Mouse (Mus musculus): Measurements from ENCODE around the gene Olfr1130.
"Not testable (repeated sequence)": the region's sequence is repeated elsewhere in the genome, so short reads cannot be mapped to it uniquely, and the experiment has no call there.

Gene Olfr1130

GRCm38 (mm10) chr2:87605912-87606311 is at the start of gene Olfr1130:
Olfr1130 (plus strand) TSS chr2:87606212.
- DNase-seq: not testable (repeated sequence)

GRCm38 (mm10) chr2:87573602-87574001 is 32.4 kb upstream of the Olfr1130 start, which contains the start of gene Olfr1129:
Olfr1129 (plus strand) TSS chr2:87573902.
- DNase-seq: not testable (repeated sequence)

- no peak for DNase-seq
Observed at GRCm38 (mm10) chr2:87626804-87627203, 20.8 kb downstream of the Olfr1130 start, which contains the start of gene Olfr1131. Olfr1131 (plus strand) TSS chr2:87627104.

- no peak for DNase-seq
Observed at GRCm38 (mm10) chr2:87637435-87637834, 31.4 kb downstream of the Olfr1130 start, which contains the start of gene Olfr1132. Olfr1132 (minus strand) TSS chr2:87637535.

- no peak for DNase-seq
Observed at GRCm38 (mm10) chr2:87642441-87642840, 36.4 kb downstream of the Olfr1130 start.

GRCm38 (mm10) chr2:87647274-87647673 is 41.3 kb downstream of the Olfr1130 start, which contains the start of gene Olfr1133:
Olfr1133 (minus strand) TSS chr2:87647374.
- no peak for DNase-seq

- no peak for DNase-seq
Observed at GRCm38 (mm10) chr2:87658360-87658759, 52.3 kb downstream of the Olfr1130 start, which contains the start of gene Olfr1134. Olfr1134 (minus strand) TSS chr2:87658460.
